Mouse (Mus musculus): Measurements from ENCODE around the gene Mcl1.

Gene Mcl1

DNA sequence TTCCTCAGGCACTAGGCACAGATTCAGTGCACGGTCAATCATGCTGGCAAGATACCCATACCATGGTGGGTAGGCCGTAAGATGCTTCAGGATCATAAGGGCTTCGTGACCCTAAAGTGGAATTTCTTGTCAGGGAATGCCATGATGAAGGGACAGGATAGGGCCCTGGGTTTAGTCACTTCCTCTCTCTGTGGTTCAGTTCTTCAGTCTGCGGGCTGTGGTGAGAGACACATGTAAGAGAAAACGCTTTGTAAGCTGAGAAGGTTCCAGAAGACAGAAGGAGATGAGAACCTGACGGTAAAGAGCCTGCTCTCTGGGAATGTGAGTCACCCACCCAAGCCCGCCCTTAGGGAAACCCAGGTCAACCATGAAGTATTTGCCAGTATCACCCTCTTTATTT lies 48.9 kb downstream of the Mcl1 start:
- DNase-seq (ENCODE audit: low read depth): peak; percentile 75

DNA sequence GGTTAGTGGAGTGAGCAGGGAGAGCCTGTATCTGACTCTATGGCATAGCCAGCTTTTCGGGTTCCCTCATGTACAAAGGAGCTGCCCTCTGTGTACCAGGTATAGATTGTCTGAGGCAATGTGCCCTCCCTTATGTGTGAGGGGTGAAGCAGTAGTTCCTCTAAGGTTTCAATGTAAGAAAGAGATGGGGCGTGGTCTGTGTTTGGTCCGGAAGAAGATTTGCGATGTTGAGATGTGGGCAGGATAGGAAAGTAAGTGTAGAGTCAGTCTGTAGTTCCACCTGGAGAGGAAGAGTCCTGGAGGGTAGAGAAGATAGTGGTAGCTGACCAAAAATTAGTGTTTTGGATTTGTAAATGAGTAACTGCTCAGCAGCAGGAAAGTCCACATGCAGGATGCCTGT lies 50.5 kb downstream of the Mcl1 start:
- DNase-seq (ENCODE audit: low read depth): peak; percentile 63

DNA sequence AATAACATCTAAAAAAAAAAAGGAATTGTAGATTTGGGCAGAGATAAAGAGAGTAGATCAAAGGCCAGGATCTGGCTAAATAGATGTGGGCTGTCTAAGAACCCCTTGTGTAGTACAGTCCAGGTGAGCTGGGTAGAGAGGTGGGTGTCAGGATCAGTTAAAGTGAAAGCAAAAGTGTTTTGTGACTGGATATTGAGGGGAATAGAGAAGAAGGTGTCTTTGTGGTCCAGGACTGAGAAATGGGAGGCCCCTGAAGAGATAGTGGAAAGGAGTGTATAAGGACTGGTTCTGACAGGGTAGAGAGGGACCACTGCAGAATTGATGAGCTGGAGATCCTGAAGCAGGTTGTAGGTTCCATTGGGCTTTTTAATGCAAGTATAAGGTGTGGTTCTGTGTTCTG lies 51.4 kb downstream of the Mcl1 start:
- DNase-seq (ENCODE audit: low read depth): peak; percentile 39
